Mouse (Mus musculus): ENCODE measurements around the gene Ccdc57.

Ccdc57 gene

GRCm38 (mm10) chr11:120932564-120933398 is at the start of gene Ccdc57:
Gene Ccdc57, minus strand, starts transcription at chr11:120932872.
- peak; percentile 87 for DNase-seq

- no peak for DNase-seq
Measured at GRCm38 (mm10) chr11:120982459-120982858, 49.8 kb upstream of the Ccdc57 start.

- no peak for DNase-seq
Measured at GRCm38 (mm10) chr11:120981661-120982060, 49.0 kb upstream of the Ccdc57 start.

DNA sequence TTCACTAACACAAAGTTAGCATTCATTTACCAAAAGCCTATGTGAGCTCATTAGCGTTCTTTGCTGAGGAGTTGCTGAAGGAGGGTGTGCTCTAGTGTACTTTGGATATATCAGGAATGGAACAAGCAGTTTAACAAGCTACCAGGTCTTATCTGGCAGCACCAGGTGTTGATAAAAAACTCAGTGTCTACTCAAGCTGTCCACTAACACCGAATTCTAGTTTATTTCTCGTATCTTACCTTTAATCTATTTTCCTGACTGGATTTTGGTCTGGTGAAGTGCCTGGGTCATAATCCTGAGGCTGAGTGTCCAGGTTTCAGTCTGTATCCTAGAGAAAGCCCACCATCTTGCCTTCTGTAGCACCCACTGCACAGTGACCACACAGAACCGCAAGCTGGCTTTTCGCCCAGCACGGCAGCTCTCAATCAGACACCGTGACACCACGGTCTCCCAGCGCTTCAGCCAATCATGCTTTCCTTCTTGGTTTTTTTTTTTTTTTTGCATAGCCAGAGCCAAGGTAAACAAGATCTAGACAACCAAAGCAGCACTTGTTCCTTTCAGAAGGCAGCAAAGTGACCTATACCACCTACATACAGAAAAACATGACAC is 47.9 kb upstream of the Ccdc57 start:
- DNase-seq: no peak

DNA sequence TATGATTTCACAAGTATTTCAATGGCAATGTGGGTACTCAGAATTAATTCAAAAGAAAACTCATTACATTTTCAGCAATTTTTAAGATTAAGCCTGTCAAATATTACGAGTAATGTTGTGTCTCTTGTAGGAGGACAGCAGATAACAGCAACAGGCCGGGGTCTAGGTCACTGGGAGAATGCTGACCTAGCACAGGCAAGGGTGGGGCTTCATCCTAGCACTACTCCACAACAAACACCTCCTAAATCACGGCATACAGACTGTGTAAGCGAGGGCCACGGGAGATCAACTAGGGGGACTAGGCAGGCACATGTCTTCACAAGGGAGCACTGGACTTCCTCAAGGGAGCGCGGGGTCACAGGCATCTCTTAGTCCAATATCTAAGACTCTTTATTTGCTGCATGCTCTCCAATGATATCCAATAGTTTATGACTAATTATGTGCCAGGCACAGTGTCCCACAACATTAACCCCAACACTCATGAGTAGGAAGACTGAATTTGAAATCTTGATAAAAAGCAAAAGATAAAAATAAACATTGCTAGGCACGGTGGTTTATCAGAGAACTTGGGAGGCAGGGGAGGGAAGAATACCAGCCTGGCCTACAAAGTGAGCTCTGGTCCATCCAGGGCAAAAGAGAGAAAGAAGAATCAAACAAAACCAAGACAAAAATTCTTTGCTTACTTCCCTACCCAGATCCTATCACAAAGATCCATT is 47.2 kb upstream of the Ccdc57 start:
- no peak for DNase-seq

- no peak for DNase-seq
Measured at GRCm38 (mm10) chr11:120973318-120973717, 40.6 kb upstream of the Ccdc57 start.

DNA sequence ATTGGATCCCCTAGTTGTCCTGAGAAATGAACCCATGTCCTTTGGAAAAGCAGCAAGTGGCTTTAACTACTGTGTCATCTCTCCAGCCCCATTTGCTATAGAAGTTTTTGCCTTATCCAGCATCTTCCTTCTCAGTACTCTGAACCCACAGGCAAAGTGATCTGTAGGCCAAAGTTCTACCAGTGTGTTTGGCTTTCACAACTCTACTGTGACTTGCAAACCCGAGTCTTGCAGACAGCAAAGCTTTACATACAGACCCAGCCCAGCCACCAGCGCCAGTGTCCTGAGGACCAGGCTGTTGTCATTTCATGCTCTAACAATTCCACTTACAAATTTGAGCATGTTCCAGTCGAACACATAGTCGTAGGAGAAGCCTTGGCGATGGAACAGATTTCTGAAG is 38.6 kb upstream of the Ccdc57 start:
- DNase-seq: no peak

- DNase-seq: no peak
Measured at GRCm38 (mm10) chr11:120969742-120970141, 37.1 kb upstream of the Ccdc57 start.

DNA sequence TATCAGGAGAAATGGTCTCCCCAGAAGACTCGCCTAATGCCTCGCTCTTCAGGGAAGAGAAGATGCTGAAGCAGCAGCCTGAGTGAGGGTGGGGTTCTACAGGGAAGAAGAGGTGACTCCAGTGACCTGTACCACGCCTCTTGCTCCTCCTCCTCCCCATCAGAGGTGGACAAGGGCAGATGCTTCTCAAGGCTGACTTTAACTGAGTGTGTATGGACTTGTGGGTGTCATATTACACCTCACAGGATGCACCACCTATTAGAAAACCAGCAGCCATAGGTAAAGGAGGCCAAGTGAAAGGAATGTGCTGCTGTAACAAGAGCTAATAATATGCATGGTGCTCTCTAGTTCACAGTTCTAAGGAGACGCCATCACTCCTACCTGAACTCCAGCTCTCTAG is 32.9 kb upstream of the Ccdc57 start:
- no peak for DNase-seq

DNA sequence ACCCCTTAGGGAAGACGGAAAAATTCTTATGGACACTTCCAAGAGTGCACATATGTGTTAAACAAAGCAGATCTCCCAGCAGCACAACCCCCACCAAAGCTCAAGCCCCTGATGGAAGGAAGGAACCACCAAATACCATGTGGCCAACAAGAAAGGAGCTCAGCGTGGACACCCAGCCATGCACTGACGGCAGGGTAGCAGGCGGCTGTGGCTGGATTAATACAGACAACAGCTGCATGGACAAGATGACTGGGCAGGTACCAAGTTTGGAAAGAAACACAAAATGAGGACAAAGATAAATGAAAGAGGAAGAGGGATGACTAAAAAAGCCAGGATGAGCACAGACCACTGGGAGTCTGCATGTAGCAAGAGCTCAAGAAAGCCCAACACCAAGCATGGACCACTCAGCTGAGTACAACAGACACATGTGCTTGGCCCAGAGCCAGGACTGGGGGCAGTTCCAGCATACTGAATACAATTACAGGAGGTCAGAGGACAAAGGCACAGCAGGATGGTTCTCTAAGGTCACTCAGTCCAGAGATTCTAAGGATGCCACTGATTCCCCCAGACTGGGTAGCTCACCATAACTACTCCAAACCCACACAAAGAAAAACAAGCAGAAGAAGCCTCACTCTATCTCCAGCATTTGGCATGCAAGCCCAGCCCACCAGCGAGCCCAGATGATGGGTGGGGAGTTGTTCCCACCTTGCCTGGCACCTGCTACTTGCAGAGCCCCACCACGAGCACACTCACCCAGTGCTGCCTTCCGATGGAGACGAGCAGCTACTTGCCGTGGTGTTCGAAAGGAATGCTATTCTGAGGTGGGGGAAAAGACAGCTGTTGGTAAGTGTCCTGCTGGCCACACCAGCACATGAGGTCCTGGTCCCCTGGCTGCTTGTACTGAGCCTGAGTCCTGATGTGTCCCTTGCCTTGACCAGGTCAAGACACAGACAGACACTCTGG is 31.8 kb upstream of the Ccdc57 start:
- DNase-seq: no peak

DNA sequence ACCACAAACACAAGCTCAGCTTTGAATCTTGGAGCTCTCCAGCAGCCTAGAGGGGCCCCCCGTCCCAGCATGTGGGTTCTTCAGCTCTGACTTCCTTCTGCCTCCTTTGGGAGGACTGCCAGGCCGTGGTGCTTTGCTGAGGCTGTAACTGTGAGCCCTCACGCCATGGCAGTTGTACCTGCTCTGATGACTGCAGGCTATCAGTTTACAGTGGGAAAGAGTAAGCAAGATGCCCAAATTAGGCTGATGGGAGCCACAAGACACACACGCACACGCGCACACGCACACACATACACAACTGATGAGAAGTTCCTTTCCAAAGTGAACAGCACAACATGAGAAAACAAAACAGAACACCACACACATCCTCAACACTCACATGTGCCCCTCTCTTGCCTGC is 30.2 kb upstream of the Ccdc57 start:
- DNase-seq: no peak

GRCm38 (mm10) chr11:120962050-120962771 is 29.5 kb upstream of the Ccdc57 start:
- DNase-seq: no peak

GRCm38 (mm10) chr11:120961594-120961993 is 28.9 kb upstream of the Ccdc57 start:
- DNase-seq: no peak

DNA sequence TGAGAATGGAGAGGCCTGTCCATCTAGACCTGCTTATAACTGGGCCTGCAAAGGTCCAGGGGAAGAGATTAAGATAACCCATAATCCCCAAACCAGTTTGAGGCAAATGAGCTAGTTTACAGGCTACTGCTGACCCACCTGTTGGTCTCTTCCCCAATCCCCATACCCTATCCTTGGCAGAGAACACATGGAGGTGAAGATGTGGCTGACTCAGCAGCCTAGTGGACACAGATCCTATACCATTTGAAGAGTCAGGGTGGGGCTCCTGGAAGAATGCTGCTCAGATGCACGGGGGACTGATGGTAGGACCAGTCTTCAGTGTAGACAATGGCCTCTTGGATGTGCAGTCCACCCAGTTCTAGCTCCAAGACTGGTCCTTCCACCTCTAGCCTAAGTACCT is 27.6 kb upstream of the Ccdc57 start:
- DNase-seq: no peak

GRCm38 (mm10) chr11:120959564-120959963 is 26.9 kb upstream of the Ccdc57 start:
- DNase-seq: no peak

- DNase-seq: no peak
Measured at GRCm38 (mm10) chr11:120959066-120959465, 26.4 kb upstream of the Ccdc57 start.

- no peak for DNase-seq
Measured at GRCm38 (mm10) chr11:120957731-120958257, 25.1 kb upstream of the Ccdc57 start.

- no peak for DNase-seq
Measured at GRCm38 (mm10) chr11:120957052-120957451, 24.4 kb upstream of the Ccdc57 start.

- DNase-seq: no peak
Measured at GRCm38 (mm10) chr11:120955701-120956100, 23.0 kb upstream of the Ccdc57 start.

DNA sequence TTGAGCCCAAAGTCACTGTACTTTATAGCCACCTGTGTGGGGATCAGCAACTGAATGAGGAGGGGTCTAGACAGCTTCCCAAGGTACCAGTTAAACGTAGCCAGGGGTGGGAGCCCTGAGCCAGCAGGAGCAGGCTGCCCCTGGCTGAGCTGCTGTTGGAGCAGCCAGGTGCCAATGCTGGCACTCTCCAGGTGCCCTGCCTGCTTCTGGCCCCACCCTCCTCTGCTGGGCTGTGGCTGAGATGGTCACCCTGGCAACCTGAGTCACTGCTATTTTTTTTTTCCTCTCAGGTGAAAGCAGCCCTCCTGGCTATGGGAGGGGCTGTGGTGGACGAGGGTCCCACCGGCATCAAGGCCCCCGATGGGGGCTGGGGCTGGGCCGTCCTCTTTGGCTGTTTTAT is 22.3 kb upstream of the Ccdc57 start:
- DNase-seq: no peak
